Mouse (Mus musculus) midbrain, embryonic 15.5 days (tissue): Measurements from ENCODE around the gene Cd44. TPM values are rescaled to one million over a fixed set of nuclear protein-coding genes. Genes with fewer than 3 reads are reported as not detected.

Experiments
- ATAC-seq: fragments of 200-750 bp; cut with Nextera tagmentation; replicated peaks from 2 replicates; pipeline ENCODE4 v1.8.0; 2017; ENCODE audit warnings: moderate TSS enrichment
- H3K27ac ChIP-seq: fragments of 300-500 bp; sonication (generic); 2 replicates; pipeline ENCODE4 v1.5.1; 2015; ENCODE audit warnings: mild to moderate bottlenecking, inconsistent platforms
- H3K27me3 ChIP-seq: fragments of 300-500 bp; sonication (generic); replicated peaks from 2 replicates; pipeline ENCODE4 v1.6.1; 2015; ENCODE audit warnings: inconsistent platforms
- H3K36me3 ChIP-seq: fragments of 300-500 bp; sonication (generic); replicated peaks from 2 replicates; pipeline ENCODE4 v1.6.1; 2015; ENCODE audit warnings: inconsistent platforms
- H3K4me1 ChIP-seq: fragments of 300-500 bp; sonication (generic); 2 replicates; pipeline ENCODE4 v1.6.1; 2015; ENCODE audit warnings: inconsistent platforms
- H3K4me2 ChIP-seq: fragments of 300-500 bp; sonication (generic); 2 replicates; pipeline ENCODE4 v1.6.1; 2015; ENCODE audit warnings: inconsistent platforms, mild to moderate bottlenecking, moderate library complexity
- H3K4me3 ChIP-seq: fragments of 300-500 bp; sonication (generic); 2 replicates; pipeline ENCODE4 v1.5.1; 2015; ENCODE audit warnings: mild to moderate bottlenecking, inconsistent platforms
- H3K9ac ChIP-seq: fragments of 300-500 bp; sonication (generic); 2 replicates; pipeline ENCODE4 v1.6.1; 2015; ENCODE audit warnings: mild to moderate bottlenecking, inconsistent platforms
- H3K9me3 ChIP-seq: fragments of 300-500 bp; sonication (generic); 2 replicates; pipeline ENCODE4 v1.6.1; 2016; ENCODE audit warnings: inconsistent platforms
- WGBS: fragments of 180-500 bp; shearing (Covaris S2); methylation state at CpG from one replicate; pipeline ENCODE4 v1.1.7; 2015; ENCODE audit warnings: mixed read lengths; 5-methylcytosine and 5-hydroxymethylcytosine counted together
- polyA plus RNA-seq: library from polyadenylated mRNA; unstranded; fragments of >200 nt; fragmentation: Nextera tagmentation; extraction: Ambion mirVana; gene quantifications from 2 replicates; pipeline ENCODE4 v1.2.1, GENCODE M21; 2015

Cd44 gene
- polyA plus RNA-seq, 1 experiment from 2014 or later: 2.3 TPM

DNA sequence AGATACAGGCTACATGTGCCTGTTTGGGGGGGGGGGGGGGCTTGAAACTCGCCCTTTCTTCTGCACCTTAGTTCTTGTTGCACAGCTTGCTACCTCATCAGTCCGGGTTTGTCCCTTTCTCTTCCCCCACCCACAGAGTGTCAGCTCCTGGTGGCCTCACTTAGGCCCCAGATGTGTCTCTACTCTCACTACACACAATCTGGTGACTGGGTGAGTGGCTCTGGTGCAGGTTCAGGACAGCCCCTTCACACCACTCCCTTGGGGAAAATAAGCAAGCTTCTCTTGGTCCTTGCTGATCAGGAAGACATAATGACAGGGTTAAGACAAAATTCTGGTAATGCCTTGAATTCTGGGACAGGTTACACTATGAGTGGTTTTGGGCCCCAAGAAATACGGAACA lies 11.0 kb upstream of the Cd44 start:
- Histone ChIP-seq H3K9ac (no peak overlapping the region), H3K4me3 (no peak overlapping the region), H3K4me1 (no peaks in the 10 kb centered on the region), H3K36me3 (no peaks in the 10 kb centered on the region), H3K9me3 (no peaks in the 10 kb centered on the region), H3K27ac (no peak overlapping the region), H3K27me3 (no peaks in the 10 kb centered on the region), H3K4me2 (no peak overlapping the region)
- WGBS: 75% methylated on average over 3 of the region's 3 CpGs
- no peak for ATAC-seq

DNA sequence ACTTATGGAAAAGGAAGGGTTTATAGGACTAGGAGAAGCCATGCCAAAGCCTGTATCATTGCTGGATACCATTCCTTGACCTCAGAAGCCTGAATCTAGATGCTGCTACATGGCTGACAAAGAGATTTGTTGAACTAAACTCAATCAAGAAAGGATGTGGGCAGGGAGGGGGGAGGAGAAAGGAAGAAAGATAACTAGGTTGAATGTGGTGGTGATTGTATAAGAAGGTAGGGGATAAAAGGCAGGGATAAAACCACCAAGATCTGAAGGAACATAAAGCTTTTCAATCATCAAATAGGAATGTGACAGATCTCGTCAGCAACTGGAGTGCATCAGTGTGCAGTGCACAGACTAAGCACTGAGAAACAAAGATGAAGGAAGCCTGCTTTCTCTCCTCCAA lies 7.9 kb upstream of the Cd44 start:
- no peak overlapping the region for H3K27ac ChIP-seq
- H3K36me3 ChIP-seq: no peaks in the 10 kb centered on the region
- H3K9me3 ChIP-seq: no peaks in the 10 kb centered on the region
- no peaks in the 10 kb centered on the region for H3K27me3 ChIP-seq
- H3K4me3 ChIP-seq: no peak overlapping the region
- H3K4me2 ChIP-seq: no peak overlapping the region
- ATAC-seq: no peak
- 71% methylated on average over 1 of the region's 1 CpGs for WGBS
- H3K4me1 ChIP-seq: no peaks in the 10 kb centered on the region
- no peak overlapping the region for H3K9ac ChIP-seq

DNA sequence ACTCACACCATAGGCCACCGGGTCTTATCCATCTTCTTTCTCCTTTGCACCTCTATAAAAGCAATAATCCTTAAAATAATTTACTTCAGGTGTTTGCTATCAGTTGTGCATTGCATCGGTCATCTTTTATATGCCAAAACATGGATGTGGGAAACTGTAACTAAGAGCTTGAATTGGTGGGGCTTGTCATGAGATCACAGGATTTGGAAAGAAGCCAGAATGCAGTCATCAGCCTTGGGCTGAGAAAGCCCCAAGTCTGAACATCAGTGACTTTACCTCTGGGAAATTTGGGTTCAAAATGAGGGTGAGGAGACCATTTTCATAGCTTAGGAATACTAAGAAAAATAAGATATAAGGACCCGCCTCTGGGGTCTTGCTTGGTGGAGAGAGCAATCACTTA lies 4.1 kb upstream of the Cd44 start:
- H3K4me1 ChIP-seq: peaks cover 7% of the 10 kb centered on the region

DNA sequence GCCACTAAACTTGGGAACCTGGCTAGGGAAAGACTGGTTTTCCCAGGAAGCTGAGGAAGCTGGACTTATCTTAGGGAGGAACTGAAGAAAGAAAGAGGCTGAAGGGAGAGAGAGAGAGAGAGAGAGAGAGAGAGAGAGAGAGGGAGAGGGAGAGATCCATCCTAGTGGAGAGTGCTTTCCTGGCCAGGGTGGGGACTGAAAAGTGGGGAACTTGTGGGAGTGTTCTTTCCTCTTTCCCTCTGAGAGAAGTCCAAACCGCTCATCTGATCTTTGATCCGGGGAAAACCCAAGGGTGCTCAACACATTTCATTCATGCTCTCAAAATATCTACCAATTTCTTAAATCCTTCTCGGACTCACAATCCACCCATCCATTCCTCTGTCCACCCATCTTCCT lies 361 bp upstream of the Cd44 start:
- Histone ChIP-seq H3K4me3 (no peak overlapping the region), H3K36me3 (no peaks in the 10 kb centered on the region), H3K9ac (no peak overlapping the region), H3K27me3 (peaks cover 3% of the 10 kb centered on the region; the same call in 1 of the 2 replicates), H3K4me1 (peaks cover 7% of the 10 kb centered on the region), H3K4me2 (peak overlapping the region; percentile 53), H3K27ac (no peak overlapping the region), H3K9me3 (no peaks in the 10 kb centered on the region)
- ATAC-seq: no peak
- 19% methylated on average over 3 of the region's 3 CpGs for WGBS

More for the DNA sequence above, 4.1 kb upstream of the Cd44 start:
- Histone ChIP-seq H3K27me3 (no peaks in the 10 kb centered on the region), H3K9me3 (no peaks in the 10 kb centered on the region), H3K36me3 (no peaks in the 10 kb centered on the region), H3K4me2 (no peak overlapping the region), H3K27ac (no peak overlapping the region), H3K9ac (no peak overlapping the region), H3K4me3 (no peak overlapping the region)
- ATAC-seq: no peak
- WGBS: 74% methylated on average over 3 of the region's 3 CpGs

DNA sequence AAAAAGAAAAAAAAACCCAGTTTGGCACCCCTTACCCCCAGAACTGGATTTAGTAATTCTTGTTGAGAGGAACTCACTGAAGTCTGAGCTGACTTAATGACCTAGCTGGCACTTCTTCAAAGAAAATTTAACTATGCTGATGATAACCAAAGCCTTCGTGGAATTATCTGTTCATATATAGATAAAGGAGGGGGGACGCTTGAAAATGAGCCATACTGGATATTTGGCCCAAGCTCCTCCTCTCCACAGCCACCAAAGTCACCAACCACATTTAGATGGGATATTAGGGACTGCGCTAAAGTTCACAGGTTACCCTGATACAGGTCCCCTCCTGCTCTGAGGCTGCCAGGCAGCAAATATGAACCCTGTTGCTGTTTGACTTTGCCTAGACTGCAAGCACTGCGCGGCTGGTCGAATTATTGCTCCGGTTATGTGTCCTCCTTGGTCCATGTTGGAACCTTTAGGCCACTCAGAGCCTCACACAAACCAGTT lies 1.2 kb downstream of the Cd44 start:
- no peak overlapping the region for H3K4me3 ChIP-seq
- no peak overlapping the region for H3K9ac ChIP-seq
- H3K4me1 ChIP-seq: peaks cover 7% of the 10 kb centered on the region
- no peaks in the 10 kb centered on the region for H3K36me3 ChIP-seq
- no peak overlapping the region for H3K27ac ChIP-seq
- H3K27me3 ChIP-seq: peaks cover 3% of the 10 kb centered on the region; the same call in 1 of the 2 replicates
- no peak for ATAC-seq
- 59% methylated on average over 7 of the region's 7 CpGs for WGBS
- H3K9me3 ChIP-seq: no peaks in the 10 kb centered on the region
- no peak overlapping the region for H3K4me2 ChIP-seq

DNA sequence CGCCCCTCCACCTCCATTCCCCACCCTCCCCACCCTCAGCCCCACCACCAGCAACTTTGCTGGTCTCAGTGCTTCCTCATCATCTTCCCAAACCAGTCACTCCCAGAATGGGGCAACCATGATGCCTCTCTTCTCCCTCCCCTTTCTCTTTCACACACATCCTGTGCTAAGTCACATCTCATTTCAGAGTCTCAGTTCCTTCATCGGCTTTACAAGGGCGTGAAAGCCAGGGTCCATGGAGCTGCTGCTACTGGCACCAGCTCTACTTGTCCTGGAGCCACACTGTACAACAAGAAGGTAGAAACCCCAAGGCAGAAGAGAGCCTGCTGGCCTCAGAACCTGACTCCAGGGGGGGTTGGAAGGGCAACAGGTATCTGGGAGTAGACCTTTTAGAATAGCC lies 2.2 kb downstream of the Cd44 start:
- H3K9ac ChIP-seq: no peak overlapping the region
- no peak overlapping the region for H3K4me2 ChIP-seq
- H3K36me3 ChIP-seq: no peaks in the 10 kb centered on the region
- peaks cover 7% of the 10 kb centered on the region for H3K4me1 ChIP-seq
- no peak for ATAC-seq
- no peak overlapping the region for H3K27ac ChIP-seq
- H3K9me3 ChIP-seq: no peaks in the 10 kb centered on the region
- peaks cover 3% of the 10 kb centered on the region; the same call in 1 of the 2 replicates for H3K27me3 ChIP-seq
- 89% methylated on average over 3 of the region's 3 CpGs for WGBS
- no peak overlapping the region for H3K4me3 ChIP-seq

DNA sequence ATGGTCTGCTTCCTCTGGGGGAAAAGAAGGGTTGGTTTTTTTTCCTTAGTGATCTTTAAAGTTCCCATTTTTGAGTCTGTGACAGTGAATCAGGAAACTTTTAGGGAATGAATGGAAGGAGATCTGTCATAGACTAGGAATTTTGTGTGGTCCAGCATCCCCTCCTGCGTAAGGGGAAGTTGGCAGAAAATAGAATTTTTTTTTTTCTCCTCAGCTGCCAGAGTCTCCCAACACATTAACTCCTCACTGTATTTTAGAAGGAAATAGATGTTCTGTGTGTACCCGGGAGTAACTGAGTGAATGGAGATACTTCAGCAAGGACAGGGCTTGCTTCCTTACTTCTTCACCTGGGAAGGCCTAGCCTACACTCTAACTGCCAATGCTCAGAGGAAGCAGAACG lies 2.9 kb downstream of the Cd44 start:
- Histone ChIP-seq H3K9me3 (no peaks in the 10 kb centered on the region), H3K36me3 (no peaks in the 10 kb centered on the region), H3K4me3 (no peak overlapping the region), H3K4me1 (peaks cover 7% of the 10 kb centered on the region), H3K9ac (no peak overlapping the region), H3K27ac (no peak overlapping the region), H3K27me3 (peaks cover 3% of the 10 kb centered on the region; the same call in 1 of the 2 replicates), H3K4me2 (no peak overlapping the region)
- WGBS: 87% methylated on average over 3 of the region's 3 CpGs
- ATAC-seq: no peak

DNA sequence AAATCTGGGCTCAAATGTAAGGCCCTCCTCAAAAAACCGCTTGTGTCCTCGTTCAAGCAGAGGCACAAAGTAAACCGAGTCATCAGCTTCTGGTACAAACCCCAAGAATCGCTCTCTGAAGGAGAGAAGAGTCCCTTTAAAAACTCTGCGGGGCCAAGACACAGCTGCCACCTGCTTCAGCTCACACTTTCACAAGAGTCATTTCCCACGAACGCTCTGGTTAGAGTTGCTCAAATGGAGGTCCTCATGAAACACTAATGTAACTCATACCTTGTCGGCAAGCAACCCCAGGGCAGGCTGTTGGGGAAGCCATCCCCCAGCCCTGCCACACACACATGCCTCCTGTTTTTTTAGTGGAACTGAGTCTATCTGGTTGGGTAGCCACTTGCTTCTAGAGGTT lies 5.3 kb downstream of the Cd44 start:
- H3K9ac ChIP-seq: no peak overlapping the region
- peaks cover 3% of the 10 kb centered on the region; the same call in 1 of the 2 replicates for H3K27me3 ChIP-seq
- H3K9me3 ChIP-seq: no peaks in the 10 kb centered on the region
- peaks cover 3% of the 10 kb centered on the region for H3K4me1 ChIP-seq
- ATAC-seq: no peak
- no peak overlapping the region for H3K4me2 ChIP-seq
- no peak overlapping the region for H3K4me3 ChIP-seq
- no peaks in the 10 kb centered on the region for H3K36me3 ChIP-seq
- no peak overlapping the region for H3K27ac ChIP-seq
- 89% methylated on average over 8 of the region's 8 CpGs for WGBS

DNA sequence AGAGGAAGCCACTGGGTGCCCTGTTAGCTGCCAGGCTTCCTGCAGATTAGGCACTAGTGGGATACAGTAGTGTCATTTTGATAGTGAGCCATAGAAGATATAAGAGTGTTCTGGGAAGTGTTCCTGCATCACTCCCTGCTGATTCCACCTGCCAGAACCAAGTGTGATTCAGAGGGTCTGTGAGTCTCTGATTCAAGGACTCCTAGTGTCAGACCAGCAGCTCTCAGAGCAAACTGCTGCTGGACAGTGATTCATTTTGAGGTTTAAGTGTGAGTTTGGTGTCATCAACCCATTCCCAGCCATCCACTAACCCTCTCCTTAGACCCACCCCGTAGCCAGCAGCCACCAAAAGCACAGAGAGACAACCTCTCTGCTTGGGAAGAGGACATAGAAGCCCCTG lies 6.3 kb downstream of the Cd44 start:
- ATAC-seq: no peak
- H3K27me3 ChIP-seq: peaks cover under 1% of the 10 kb centered on the region; the same call in 1 of the 2 replicates
- H3K36me3 ChIP-seq: no peaks in the 10 kb centered on the region
- no peak overlapping the region for H3K27ac ChIP-seq
- no peak overlapping the region for H3K4me3 ChIP-seq
- WGBS: 89% methylated on average over 1 of the region's 1 CpGs
- no peak overlapping the region for H3K4me2 ChIP-seq
- H3K4me1 ChIP-seq: no peaks in the 10 kb centered on the region
- no peak overlapping the region for H3K9ac ChIP-seq
- H3K9me3 ChIP-seq: no peaks in the 10 kb centered on the region

DNA sequence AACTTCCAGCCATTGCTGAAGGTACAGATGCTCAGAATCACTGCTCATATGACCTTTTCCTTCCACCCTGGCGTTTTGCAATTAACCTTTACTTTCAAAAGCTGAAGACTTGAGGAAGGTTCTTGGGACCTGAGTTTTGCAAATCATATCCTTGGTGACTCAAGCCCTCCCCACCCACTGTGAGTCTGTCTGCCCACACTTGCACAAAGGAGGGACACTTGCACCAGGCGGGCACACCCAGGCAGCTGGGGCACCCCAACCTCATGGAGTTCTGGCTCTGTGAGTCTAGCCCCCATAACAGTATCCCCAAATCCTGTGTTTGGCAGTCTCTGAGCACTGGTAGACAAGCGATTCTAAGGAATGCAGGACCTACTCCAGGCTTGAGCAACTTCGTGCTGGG lies 6.7 kb downstream of the Cd44 start:
- Histone ChIP-seq H3K4me2 (no peak overlapping the region), H3K4me1 (no peaks in the 10 kb centered on the region), H3K9me3 (no peaks in the 10 kb centered on the region), H3K27ac (no peak overlapping the region), H3K4me3 (no peak overlapping the region), H3K27me3 (no peaks in the 10 kb centered on the region), H3K36me3 (no peaks in the 10 kb centered on the region), H3K9ac (no peak overlapping the region)
- no peak for ATAC-seq
- 76% methylated on average over 4 of the region's 4 CpGs for WGBS

DNA sequence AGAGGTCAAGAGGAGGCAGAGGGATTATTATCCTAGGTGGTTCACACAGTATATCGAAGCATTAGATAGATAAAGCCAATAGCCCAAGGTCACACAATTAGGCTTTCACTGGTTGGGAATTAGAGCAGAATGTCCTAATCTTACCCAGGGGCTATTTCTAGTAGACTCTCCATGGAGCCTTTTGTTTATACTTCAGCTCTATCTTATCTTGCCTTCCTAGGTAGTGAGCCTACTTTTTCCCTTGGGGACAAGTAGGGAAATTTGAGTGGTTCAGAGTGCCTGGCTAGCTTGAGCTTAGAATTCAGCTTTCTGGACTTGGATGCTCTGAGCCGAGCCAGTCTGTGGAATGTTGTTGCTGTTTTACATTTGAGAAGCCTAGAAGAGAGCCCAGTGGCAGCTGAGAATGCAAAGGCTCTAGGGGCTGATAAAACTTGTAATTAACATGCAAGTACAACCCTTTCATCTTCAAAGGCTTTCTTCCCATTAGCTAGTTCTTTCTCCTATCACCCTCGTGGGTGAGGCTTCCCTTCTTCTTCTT lies 12.7 kb downstream of the Cd44 start:
- no peak for ATAC-seq
- Histone ChIP-seq H3K4me1 (no peaks in the 10 kb centered on the region), H3K27ac (no peak overlapping the region), H3K9me3 (no peaks in the 10 kb centered on the region), H3K9ac (no peak overlapping the region), H3K4me3 (no peak overlapping the region), H3K4me2 (no peak overlapping the region), H3K36me3 (no peaks in the 10 kb centered on the region), H3K27me3 (no peaks in the 10 kb centered on the region)
- WGBS: 30% methylated on average over 3 of the region's 3 CpGs

DNA sequence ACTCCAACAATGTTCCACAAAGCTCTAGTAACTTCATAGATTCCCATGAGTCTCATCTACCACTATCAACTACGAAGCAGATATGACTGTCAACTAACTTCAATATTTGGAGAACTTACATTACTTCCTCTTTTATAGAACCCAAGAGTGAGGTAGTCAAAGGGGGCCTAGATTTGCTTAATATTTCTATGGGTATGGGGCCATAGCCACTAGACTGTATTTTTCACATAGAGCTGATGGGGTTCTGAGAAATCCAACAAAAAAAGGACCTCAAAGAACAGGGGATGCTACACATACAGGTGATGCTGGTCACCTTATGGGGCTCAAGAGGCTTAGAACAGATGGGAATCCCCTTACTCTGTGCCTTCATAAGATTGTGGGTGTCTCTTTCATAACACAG lies 14.3 kb downstream of the Cd44 start:
- H3K4me3 ChIP-seq: no peak overlapping the region
- WGBS: 89% methylated on average over 1 of the region's 1 CpGs
- H3K4me2 ChIP-seq: no peak overlapping the region
- H3K4me1 ChIP-seq: no peaks in the 10 kb centered on the region
- H3K27me3 ChIP-seq: no peaks in the 10 kb centered on the region
- H3K27ac ChIP-seq: no peak overlapping the region
- no peaks in the 10 kb centered on the region for H3K36me3 ChIP-seq
- no peaks in the 10 kb centered on the region for H3K9me3 ChIP-seq
- H3K9ac ChIP-seq: no peak overlapping the region
- ATAC-seq: no peak

DNA sequence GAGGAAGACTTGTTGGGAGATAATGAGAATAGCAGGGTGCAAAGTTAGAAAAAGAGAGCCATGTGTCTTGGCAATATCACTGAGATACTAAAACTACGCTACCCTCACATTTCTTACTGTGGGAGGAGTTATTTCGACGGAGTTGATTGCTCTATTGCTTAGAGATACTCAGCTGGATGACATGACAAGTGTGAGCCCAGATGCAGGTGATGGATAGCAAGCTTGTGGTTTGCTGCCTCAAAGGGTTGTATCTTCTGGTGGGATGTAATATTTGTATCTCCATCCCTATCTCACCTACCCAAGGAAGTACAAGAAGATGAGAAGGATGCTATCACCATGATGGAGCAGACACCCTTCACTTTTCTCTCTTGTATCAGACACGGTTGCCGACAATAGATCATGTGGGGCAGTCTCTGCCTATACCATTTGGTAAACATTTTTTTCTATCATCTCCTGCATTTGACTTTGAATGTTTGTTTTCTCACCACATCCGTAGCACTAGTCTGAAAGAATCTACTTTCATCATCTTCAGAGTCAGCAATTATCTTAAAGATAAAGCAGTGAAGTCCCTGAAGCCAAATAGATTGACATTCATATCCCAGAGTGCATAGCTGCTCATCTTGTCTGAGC lies 15.0 kb downstream of the Cd44 start:
- no peak overlapping the region for H3K27ac ChIP-seq
- no peaks in the 10 kb centered on the region for H3K36me3 ChIP-seq
- H3K9me3 ChIP-seq: no peaks in the 10 kb centered on the region
- ATAC-seq: no peak
- H3K9ac ChIP-seq: no peak overlapping the region
- WGBS: 93% methylated on average over 6 of the region's 6 CpGs
- H3K4me3 ChIP-seq: no peak overlapping the region
- H3K4me1 ChIP-seq: no peaks in the 10 kb centered on the region
- H3K27me3 ChIP-seq: no peaks in the 10 kb centered on the region
- no peak overlapping the region for H3K4me2 ChIP-seq
